In genomic region chr2:148171699-148172098, GRCm38 (mm10) we compare ENCODE assay signal across 11 mouse cellular contexts.
A peak's percentile ranks its signal among the peaks of the same experiment; 100 is the strongest.
DNase-seq lines count a peak whose midpoint lies in the region; ATAC-seq and TF ChIP-seq lines count a peak whose summit lies in the region.
"Had no signal": no experiment of that assay in that cellular context is flagged by ENCODE, and none has a peak within 500 bp of the region (broad histone marks: within the 10 kb centered on the region; RNA-seq: fewer than 3 reads in every experiment).

No protein-coding gene starts in this region.

- H3K4me3 ChIP-seq in left cerebral cortex, adult 2 months = no peak overlapping the region
- no peak overlapping the region for H3K4me3 ChIP-seq in heart, embryonic 13.5 days
- no peak overlapping the region for H3K4me3 ChIP-seq in lung, postnatal 0 days (ENCODE audit: low read depth, low read length)
- H3K4me3 ChIP-seq: hindbrain, embryonic 12.5 days had no signal

- H3K36me3 ChIP-seq in heart, embryonic 13.5 days = no peaks in the 10 kb centered on the region
- H3K36me3 ChIP-seq in lung, postnatal 0 days (ENCODE audit: insufficient read depth, low read length) = no peaks in the 10 kb centered on the region
- H3K36me3 ChIP-seq: hindbrain, embryonic 12.5 days had no signal

- no peaks in the 10 kb centered on the region for H3K9me3 ChIP-seq in heart, embryonic 13.5 days
- H3K9me3 ChIP-seq in lung, postnatal 0 days (ENCODE audit: low read length) = no peaks in the 10 kb centered on the region
- H3K9me3 ChIP-seq: hindbrain, embryonic 12.5 days had no signal

- intact Hi-C loops in left cerebral cortex, adult 2 months (cut with DNase I) = no loop called here
- intact Hi-C loops in left cerebral cortex, postnatal 4 days (cut with DNase I) = no loop called here

- DNase-seq in left cerebral cortex, adult 2 months (ENCODE audit: extremely low spot score in 1 of 2, low spot score in 2 of 2) = no peak
- no peak for DNase-seq in left cerebral cortex, postnatal 4 days
- peak; percentile 19 to 50 for DNase-seq in kidney, adult 8-10 months
- DNase-seq in lung, postnatal 0 days (ENCODE audit: low spot score) = peak; percentile 66
- DNase-seq in layer of hippocampus, adult 9-11 months = no peak
- DNase-seq in spleen, postnatal 36 days (ENCODE audit: low spot score in 2 of 2) = no peak
- no peak for DNase-seq in frontal cortex, postnatal 36 days (ENCODE audit: low spot score in 2 of 2)
- DNase-seq: forebrain, postnatal 0 days; thymus, postnatal 25 days had no signal

- no peak for TF ChIP-seq CTCF in left cerebral cortex, adult 2 months (IDR thresholded peaks at IDR 0.05)
- TF ChIP-seq CTCF in lung, postnatal 0 days (IDR thresholded peaks at IDR 0.05) = no peak

- no peak overlapping the region for H3K9ac ChIP-seq in heart, embryonic 13.5 days
- no peak overlapping the region for H3K9ac ChIP-seq in lung, postnatal 0 days (replicated peaks; ENCODE audit: low read depth)
- H3K9ac ChIP-seq: forebrain, postnatal 0 days; hindbrain, embryonic 12.5 days had no signal

- H3K4me1 ChIP-seq in heart, embryonic 13.5 days = peaks cover 17% of the 10 kb centered on the region
- H3K4me1 ChIP-seq in lung, postnatal 0 days (ENCODE audit: insufficient read depth, low read depth, low read length) = no peaks in the 10 kb centered on the region
- H3K4me1 ChIP-seq: hindbrain, embryonic 12.5 days had no signal

- 57% methylated on average over 1 of the region's 1 CpGs for WGBS in heart, embryonic 13.5 days
- 43% methylated on average over 1 of the region's 1 CpGs for WGBS in lung, postnatal 0 days

- no peak overlapping the region for H3K4me2 ChIP-seq in heart, embryonic 13.5 days
- no peak overlapping the region for H3K4me2 ChIP-seq in lung, postnatal 0 days (replicated peaks; ENCODE audit: low read depth, low read length)
- H3K4me2 ChIP-seq: hindbrain, embryonic 12.5 days had no signal

- H3K27me3 ChIP-seq in heart, embryonic 13.5 days (replicated peaks) = peaks cover 13% of the 10 kb centered on the region; the same call in 1 of the 2 replicates
- H3K27me3 ChIP-seq in lung, postnatal 0 days (replicated peaks; ENCODE audit: insufficient read depth, low read length) = no peaks in the 10 kb centered on the region
- H3K27me3 ChIP-seq: hindbrain, embryonic 12.5 days had no signal

- peak overlapping the region; percentile 37; the same call in 1 of the 2 replicates for H3K27ac ChIP-seq in left cerebral cortex, adult 2 months
- peak overlapping the region; percentile 69 for H3K27ac ChIP-seq in heart, embryonic 13.5 days (replicated peaks)
- H3K27ac ChIP-seq in lung, postnatal 0 days (ENCODE audit: low read length) = peak overlapping the region; percentile 55
- H3K27ac ChIP-seq: hindbrain, embryonic 12.5 days had no signal

- peak; percentile 85 for TF ChIP-seq EP300 in lung, postnatal 0 days (IDR thresholded peaks at IDR 0.05)

- no peak for ATAC-seq in heart, embryonic 13.5 days (ENCODE audit: extremely low read depth, insufficient number of reproducible peaks, low FRiP score, low TSS enrichment)
- peak; percentile 92 for ATAC-seq in lung, postnatal 0 days
- ATAC-seq: forebrain, postnatal 0 days had no signal

Comparison
In these comparisons a context has a peak if more than half of its experiments do, and no peak if none do; other contexts are left out.
1. DNase-seq: peak in kidney, adult 8-10 months (2 of 2) and lung, postnatal 0 days (single experiment); none in left cerebral cortex, adult 2 months (0 of 2), left cerebral cortex, postnatal 4 days (single experiment), layer of hippocampus, adult 9-11 months (single experiment), spleen, postnatal 36 days (0 of 2) and frontal cortex, postnatal 36 days (0 of 2).
2. Peak in every context shown above with its lines, with median percentiles within 50 percentile points of each other: H3K27ac ChIP-seq.